Mouse (Mus musculus): ENCODE measurements around the gene Hmgcl.

- TF ChIP-seq POLR2A (IDR thresholded peaks at IDR 0.05; ENCODE audit: borderline replicate concordance, extremely low read depth, insufficient read depth, insufficient read length, poor library complexity, severe bottlenecking) = no peak
- TF ChIP-seq CTCF (IDR thresholded peaks at IDR 0.05; ENCODE audit: borderline replicate concordance, extremely low read depth, insufficient read depth, insufficient read length) = no peak
These were observed 58.7 kb downstream of the Hmgcl start for GRCm38 (mm10) chr4:136004921-136005320.

Measured in brain, embryonic 14.5 days (tissue).